Mouse (Mus musculus) megakaryocyte, embryonic 14.5 days (primary cell): Measurements from ENCODE around the gene Ms4a4d.

Source experiments
- FLI1 ChIP-seq: IDR thresholded peaks from 2 replicates; pipeline ENCODE4 v1.6.1; 2012; ENCODE audit warnings: low read length, inconsistent platforms, mixed read lengths
- GATA1 ChIP-seq: IDR thresholded peaks from 3 replicates; pipeline ENCODE4 v1.6.1; 2012; ENCODE audit warnings: mixed read lengths, low read length, inconsistent platforms, borderline replicate concordance

DNA sequence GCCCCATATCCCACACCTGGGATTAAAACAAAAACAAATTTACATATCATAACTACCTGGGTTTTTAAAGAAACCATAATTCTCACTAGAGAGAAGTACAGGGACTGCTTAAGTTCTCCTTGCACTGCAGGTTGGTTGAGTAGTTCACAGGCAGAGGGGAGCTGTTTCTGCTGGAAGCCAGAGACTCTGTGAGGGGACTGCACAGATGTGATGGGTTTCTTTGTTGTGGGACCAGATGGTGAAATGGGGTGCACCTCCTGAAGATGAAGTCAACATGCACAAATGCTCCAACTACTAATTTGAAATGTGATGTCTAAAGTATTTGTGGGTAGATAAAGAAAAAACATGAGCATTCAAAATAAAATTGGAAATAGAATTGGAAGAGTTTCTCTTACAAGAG lies 11.3 kb downstream of the Ms4a4d start:
- no peak for TF ChIP-seq FLI1
- TF ChIP-seq GATA1 = no peak
